Mouse (Mus musculus) liver, postnatal 0 days (tissue): ENCODE data around the gene Vamp8.

Source experiments
- CTCF ChIP-seq: sonication (generic); IDR thresholded peaks from 2 replicates; pipeline ENCODE4 v1.5.1; 2016; ENCODE audit warnings: antibody characterized with exemption, low read depth
- EP300 ChIP-seq: IDR thresholded peaks from 2 replicates; pipeline ENCODE4 v1.6.1; 2016; ENCODE audit warnings: antibody characterized with exemption, low read depth, mild to moderate bottlenecking

- TF ChIP-seq CTCF (no peak), EP300 (no peak)
These were observed 2.2 kb downstream of the Vamp8 start for GRCm38 (mm10) chr6:72388266-72388665.
